ENCODE assay signal across 15 mouse cellular contexts in the genomic region with DNA sequence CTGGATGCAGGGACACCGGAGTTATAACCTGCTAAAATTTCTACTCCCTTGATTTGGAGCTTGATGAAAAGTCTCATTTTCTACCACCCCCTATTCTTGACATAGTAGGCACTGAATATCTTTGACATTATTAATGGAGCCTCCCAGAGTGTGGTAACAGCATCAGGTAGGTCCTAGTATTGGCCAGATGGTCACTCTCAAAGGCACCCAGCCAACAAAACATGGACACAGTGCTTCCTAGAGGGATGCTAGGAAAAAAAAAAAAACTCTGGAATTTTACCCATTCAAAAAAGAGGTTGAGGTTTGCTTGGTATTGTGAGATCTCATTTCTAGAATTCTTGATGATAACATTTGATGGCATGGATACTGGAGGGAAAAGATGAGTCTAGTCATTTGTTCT.
DNase-seq lines count a peak whose midpoint lies in the region.
"Had no signal": no experiment of that assay in that cellular context is flagged by ENCODE, and none has a peak within 500 bp of the region (broad histone marks: within the 10 kb centered on the region; RNA-seq: fewer than 3 reads in every experiment).

No protein-coding gene starts in this region.

- peak; percentile 4 for DNase-seq in Muller cell, postnatal 12 days (ENCODE audit: inconsistent ontology term)
- DNase-seq in cerebellum, adult 18-20 months = peak; percentile 7 to 39
- DNase-seq in cerebellum, adult 9-11 months = peak; percentile 33
- peak; percentile 70 to 75 for DNase-seq in cerebellum, postnatal 36 days
- no peak for DNase-seq in heart, embryonic 10.5 days (ENCODE audit: low spot score)
- no peak for DNase-seq in lung, adult 18-20 months
- DNase-seq: adrenal gland, adult 8-10 months; adrenal gland, postnatal 36 days; gastrocnemius, postnatal 14 days; heart, postnatal 10 days; heart, postnatal 4 days; kidney, adult 8-10 months had no signal

- 89% methylated on average over 1 of the region's 1 CpGs for WGBS in heart, embryonic 10.5 days

- H3K36me3 ChIP-seq in heart, embryonic 10.5 days = no peaks in the 10 kb centered on the region
- H3K36me3 ChIP-seq: embryonic facial prominence, embryonic 12.5 days; forebrain, embryonic 12.5 days; hindbrain, embryonic 12.5 days had no signal

- no peak overlapping the region for H3K4me3 ChIP-seq in heart, embryonic 10.5 days
- H3K4me3 ChIP-seq: embryonic facial prominence, embryonic 12.5 days; forebrain, embryonic 12.5 days; hindbrain, embryonic 12.5 days had no signal

- no peaks in the 10 kb centered on the region for H3K4me1 ChIP-seq in heart, embryonic 10.5 days
- H3K4me1 ChIP-seq: embryonic facial prominence, embryonic 12.5 days; forebrain, embryonic 12.5 days; hindbrain, embryonic 12.5 days had no signal

- no peak overlapping the region for H3K27ac ChIP-seq in heart, embryonic 10.5 days
- H3K27ac ChIP-seq: embryonic facial prominence, embryonic 12.5 days; forebrain, embryonic 12.5 days; hindbrain, embryonic 12.5 days had no signal

- H3K27me3 ChIP-seq in heart, embryonic 10.5 days (ENCODE audit: insufficient read depth, poor library complexity, severe bottlenecking) = no peaks in the 10 kb centered on the region
- H3K27me3 ChIP-seq: embryonic facial prominence, embryonic 12.5 days; forebrain, embryonic 12.5 days; hindbrain, embryonic 12.5 days had no signal

- no peaks in the 10 kb centered on the region for H3K9me3 ChIP-seq in heart, embryonic 10.5 days
- H3K9me3 ChIP-seq: embryonic facial prominence, embryonic 12.5 days; forebrain, embryonic 12.5 days; hindbrain, embryonic 12.5 days had no signal

Comparison
In these comparisons a context has a peak if more than half of its experiments do, and no peak if none do; other contexts are left out.
1. DNase-seq: peak in Muller cell, postnatal 12 days (single experiment), cerebellum, adult 18-20 months (2 of 2), cerebellum, adult 9-11 months (single experiment) and cerebellum, postnatal 36 days (2 of 2); none in heart, embryonic 10.5 days (single experiment) and lung, adult 18-20 months (0 of 2).